Mouse (Mus musculus) MEL (cell line): ENCODE measurements around the gene Drg1.
"Not testable (repeated sequence)": the region's sequence is repeated elsewhere in the genome, so short reads cannot be mapped to it uniquely, and the experiment has no call there.

Experiments used
- CHD2 ChIP-seq: IDR thresholded peaks from 2 replicates; pipeline ENCODE4 v1.6.1; 2011; ENCODE audit warnings: low read length, improper control_type of control experiment
- CTCF ChIP-seq, 3 experiments: IDR thresholded peaks in 2 of 3; conservative IDR thresholded peaks in 1 of 3; 2 replicates each; pipeline ENCODE4 v1.5.1; 2011 to 2012; ENCODE audit warnings: low read length in 3 of 3, low read depth in 2 of 3, mild to moderate bottlenecking in 2 of 3, improper control_type of control experiment in 1 of 3, inconsistent platforms in 1 of 3, mixed read lengths in 1 of 3, moderate library complexity in 1 of 3; ENCODE audit not compliant: control insufficient read depth in 1 of 3, insufficient read depth in 1 of 3, poor library complexity in 1 of 3, severe bottlenecking in 1 of 3
- E2F4 ChIP-seq: IDR thresholded peaks from 2 replicates; pipeline ENCODE4 v1.6.1; 2011; ENCODE audit warnings: low read depth, low read length, improper control_type of control experiment, borderline replicate concordance
- GABPA ChIP-seq: IDR thresholded peaks from 2 replicates; pipeline ENCODE4 v1.6.1; 2012; ENCODE audit warnings: low read depth, mild to moderate bottlenecking, inconsistent platforms, low read length, improper control_type of control experiment, moderate library complexity
- GATA1 ChIP-seq: IDR thresholded peaks from 2 replicates; pipeline ENCODE4 v1.6.1; 2011; ENCODE audit warnings: low read depth, low read length, improper control_type of control experiment
- JUND ChIP-seq: IDR thresholded peaks from 2 replicates; pipeline ENCODE4 v1.6.1; 2011; ENCODE audit warnings: low read depth, mild to moderate bottlenecking, improper control_type of control experiment, low read length
- MAX ChIP-seq: IDR thresholded peaks from 2 replicates; pipeline ENCODE4 v1.6.1; 2011; ENCODE audit warnings: low read length, improper control_type of control experiment
- MYC ChIP-seq: IDR thresholded peaks from 2 replicates; pipeline ENCODE4 v1.6.1; 2011; ENCODE audit warnings: low read depth, mild to moderate bottlenecking, low read length, improper control_type of control experiment, moderate library complexity
- POLR2A ChIP-seq, 2 experiments: IDR thresholded peaks; 2 replicates each; pipeline ENCODE4 v1.6.1; 2011 to 2012; ENCODE audit warnings: low read length in 2 of 2, mild to moderate bottlenecking in 2 of 2, control low read depth in 1 of 2, improper control_type of control experiment in 1 of 2, low read depth in 1 of 2, moderate library complexity in 1 of 2; ENCODE audit not compliant: control insufficient read depth in 1 of 2, insufficient read depth in 1 of 2, poor library complexity in 1 of 2
- POLR2AphosphoS2 ChIP-seq: IDR thresholded peaks from 2 replicates; pipeline ENCODE4 v1.6.1; 2011; ENCODE audit warnings: low read length, improper control_type of control experiment
- RAD21 ChIP-seq: IDR thresholded peaks from 2 replicates; pipeline ENCODE4 v1.6.1; 2011; ENCODE audit warnings: mild to moderate bottlenecking, low read depth, low read length, improper control_type of control experiment
- TAL1 ChIP-seq: IDR thresholded peaks from 2 replicates; pipeline ENCODE4 v1.6.1; 2012; ENCODE audit warnings: mild to moderate bottlenecking, inconsistent platforms, low read length, moderate library complexity, mixed read lengths
- TCF12 ChIP-seq: IDR thresholded peaks from 2 replicates; pipeline ENCODE4 v1.6.1; 2014; ENCODE audit warnings: low read depth, mild to moderate bottlenecking, inconsistent platforms, low read length, improper control_type of control experiment, moderate library complexity
- UBTF ChIP-seq: IDR thresholded peaks from 2 replicates; pipeline ENCODE4 v1.6.1; 2012; ENCODE audit warnings: low read depth, mild to moderate bottlenecking, inconsistent platforms, low read length, improper control_type of control experiment, moderate library complexity, borderline replicate concordance; ENCODE audit not compliant: insufficient read depth

- TF ChIP-seq GATA1; CTCF (IDR thresholded peaks at IDR 0.05 in 2 of 3, conservative IDR thresholded peaks at IDR 0.05 in 1 of 3; ENCODE audit: control insufficient read depth in 1 of 3, insufficient read depth in 1 of 3, low read depth in 2 of 3, low read length in 3 of 3, poor library complexity in 1 of 3, severe bottlenecking in 1 of 3); TCF12; MAX; POLR2A (IDR thresholded peaks at IDR 0.05; ENCODE audit: control insufficient read depth in 1 of 2, insufficient read depth in 1 of 2, low read depth in 1 of 2, low read length in 2 of 2, poor library complexity in 1 of 2); E2F4; MYC; TAL1; GABPA; JUND; CHD2; UBTF; POLR2AphosphoS2; RAD21: not testable (repeated sequence)
Measured at GRCm38 (mm10) chr11:3200636-3201035, 65.6 kb downstream of the Drg1 start.
